Mouse (Mus musculus) subcutaneous adipose tissue, adult 2 months (tissue): ENCODE measurements around the gene 1700017B05Rik. TPM values are rescaled to one million over a fixed set of nuclear protein-coding genes. Genes with fewer than 3 reads are reported as not detected.

Experiments
- polyA plus RNA-seq: library from polyadenylated mRNA; depleted of rRNA; stranded (reverse); fragments of >200 nt; gene quantifications from 2 replicates; pipeline ENCODE4 v1.2.3, GENCODE M21; 2012; ENCODE audit warnings: low replicate concordance; rRNA removed

Gene 1700017B05Rik
- polyA plus RNA-seq: 8.6 and 27.9 TPM in 2 replicates

DNA sequence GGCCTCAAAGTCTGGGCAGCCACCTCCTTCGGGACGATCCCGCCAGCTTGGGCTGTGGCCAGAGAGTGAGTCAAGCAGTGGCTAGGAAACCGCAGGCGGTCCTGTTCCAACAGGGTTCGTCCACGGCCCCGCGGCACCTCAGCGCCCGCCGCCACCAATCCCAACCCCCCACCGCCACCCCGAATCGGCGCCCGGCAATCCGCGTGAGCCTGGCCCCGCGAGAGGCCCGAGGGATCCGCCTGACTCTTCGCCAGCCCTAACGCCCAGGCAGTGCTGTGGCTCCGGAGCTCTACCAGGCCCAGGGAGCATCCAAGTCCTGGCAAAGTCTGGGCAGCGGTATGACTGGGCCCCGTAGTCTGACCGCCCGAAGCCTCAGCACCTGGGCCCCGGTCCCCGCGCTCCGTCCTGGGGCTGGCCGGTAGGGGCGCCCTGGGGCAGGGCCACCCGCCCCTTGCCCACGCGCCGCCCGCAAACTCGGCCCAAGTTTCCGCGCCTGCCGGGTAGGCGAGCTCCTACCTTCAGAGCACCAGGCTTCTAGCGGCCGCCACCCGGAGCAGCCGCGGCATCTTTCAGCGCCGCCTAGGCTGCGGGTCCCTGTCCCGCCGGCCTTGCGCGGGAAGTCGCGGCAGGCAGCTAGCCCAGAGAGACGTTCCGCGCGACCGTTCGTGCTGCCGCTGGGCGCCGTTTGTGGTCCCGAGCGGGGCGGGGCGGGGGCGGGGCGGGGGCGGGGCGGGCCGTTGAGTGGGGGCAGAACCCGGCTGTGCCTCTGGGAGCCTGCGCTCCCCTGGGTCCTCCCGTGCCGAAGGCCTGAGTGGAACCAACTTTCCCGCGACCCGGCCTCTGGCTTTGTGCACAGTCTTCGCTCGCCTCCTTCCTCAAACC lies at the start of gene 1700017B05Rik:
Gene 1700017B05Rik (minus strand): TSS at position 700 of the 882 bp plus-strand sequence.

DNA sequence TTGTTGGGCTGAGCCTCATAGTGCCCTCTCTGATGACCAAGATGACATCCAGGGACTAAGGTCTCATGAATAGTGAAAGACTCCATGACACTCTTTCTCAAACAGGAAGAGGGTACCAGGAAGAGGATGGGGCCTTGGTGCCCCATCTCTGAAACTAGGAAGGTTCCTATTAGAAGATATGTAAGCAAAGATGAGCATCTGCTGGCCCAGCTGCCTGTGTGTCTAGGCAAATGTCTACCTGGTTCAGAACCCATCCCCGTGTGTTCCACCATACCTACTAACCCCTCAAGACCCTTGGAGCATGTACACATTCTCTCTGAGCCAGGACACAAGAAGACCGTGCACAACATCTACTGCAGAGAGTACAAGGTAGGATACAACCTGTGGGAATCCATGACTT lies 26.2 kb downstream of the 1700017B05Rik start, which contains the start of gene Trcg1:
Gene Trcg1 (plus strand): TSS at position 301 of the 400 bp plus-strand sequence.

Other genes with a start within 250 kb of the 1700017B05Rik start
- 51.1 and 109 TPM in 2 replicates for gene Sin3a, start 190.6 kb downstream of the 1700017B05Rik start, polyA plus RNA-seq
- gene Man2c1, start 131.9 kb downstream of the 1700017B05Rik start, polyA plus RNA-seq: 227 and 273 TPM in 2 replicates
- gene Neil1, start 114.3 kb downstream of the 1700017B05Rik start, polyA plus RNA-seq: 13.9 and 17.0 TPM in 2 replicates
- 143 and 173 TPM in 2 replicates for gene Commd4, start 104.3 kb downstream of the 1700017B05Rik start, polyA plus RNA-seq
- gene Trcg1, start 26.1 kb downstream of the 1700017B05Rik start, polyA plus RNA-seq: not detected in 2 replicates
- 40.6 and 42.8 TPM in 2 replicates for gene Ppcdc, start 177.5 kb upstream of the 1700017B05Rik start, polyA plus RNA-seq
- 31.3 and 41.5 TPM in 2 replicates for gene Scamp5, start 205.4 kb upstream of the 1700017B05Rik start, polyA plus RNA-seq
- 0.64 and 2.9 TPM in 2 replicates for gene Rpp25, start 241.4 kb upstream of the 1700017B05Rik start, polyA plus RNA-seq